Mouse (Mus musculus) embryonic facial prominence, embryonic 12.5 days (tissue): ENCODE measurements around the gene Pomgnt2. TPM values are rescaled to one million over a fixed set of nuclear protein-coding genes. Genes with fewer than 3 reads are reported as not detected.

Experiments
- polyA plus RNA-seq: library from polyadenylated mRNA; unstranded; fragments of >200 nt; fragmentation: Nextera tagmentation; extraction: Ambion mirVana; gene quantifications from 2 replicates; pipeline ENCODE4 v1.2.1, GENCODE M21; 2016

The Pomgnt2 gene
- polyA plus RNA-seq, 1 experiment from 2014 or later: 13.9 TPM

Other genes with a start within 250 kb of the Pomgnt2 start
- gene Zfp651, start 237.8 kb downstream of the Pomgnt2 start, polyA plus RNA-seq: 15.4 and 20.1 TPM in 2 replicates
- gene Klhl40, start 219.5 kb downstream of the Pomgnt2 start, polyA plus RNA-seq: 2.9 and 3.6 TPM in 2 replicates
- 0.40 TPM in 1 of 2 replicates, not detected in the other for gene Hhatl, start 204.6 kb downstream of the Pomgnt2 start, polyA plus RNA-seq
- gene Ccdc13, start 157.6 kb downstream of the Pomgnt2 start, polyA plus RNA-seq: 1.3 and 1.5 TPM in 2 replicates
- gene Higd1a, start 138.7 kb downstream of the Pomgnt2 start, polyA plus RNA-seq: 128 and 154 TPM in 2 replicates
- 0.22 and 0.27 TPM in 2 replicates for gene Ackr2, start 98.8 kb downstream of the Pomgnt2 start, polyA plus RNA-seq
- gene Cyp8b1, start 80.8 kb downstream of the Pomgnt2 start, polyA plus RNA-seq: not detected in 2 replicates
- 2.1 and 2.2 TPM in 2 replicates for gene Fam198a, start 46.1 kb downstream of the Pomgnt2 start, polyA plus RNA-seq
- 53.0 and 57.6 TPM in 2 replicates for gene Snrk, start 120.2 kb upstream of the Pomgnt2 start, polyA plus RNA-seq